Mouse (Mus musculus): ENCODE measurements around the gene Mst1r. TPM values are rescaled to one million over a fixed set of nuclear protein-coding genes. Genes with fewer than 3 reads are reported as not detected.

Mst1r gene
- total and polyA plus RNA-seq, 3 experiments, result 133 to 149 TPM; not detected in 1

- no peaks in the 10 kb centered on the region for H3K27me3 ChIP-seq (ENCODE audit: control insufficient read depth in 1 of 2, insufficient read depth in 2 of 2, low read length in 2 of 2)
Measured at GRCm38 (mm10) chr9:107919441-107919840, 12.8 kb downstream of the Mst1r start.

GRCm38 (mm10) chr9:107923021-107923420 lies 16.3 kb downstream of the Mst1r start:
- peak; percentile 64 for DNase-seq (ENCODE audit: low read depth, low spot score)

More at GRCm38 (mm10) chr9:107919441-107919840, 12.8 kb downstream of the Mst1r start:
- H3K9ac ChIP-seq (ENCODE audit: control insufficient read depth, low read depth, low read length, poor library complexity, severe bottlenecking), result no peak overlapping the region
- peaks cover 6 to 8% of the 10 kb centered on the region in 2 experiments; a peak in 3 of 4 replicates for H3K36me3 ChIP-seq (ENCODE audit: control insufficient read depth in 1 of 2, insufficient read depth in 2 of 2, low read length in 2 of 2)
- no peak for DNase-seq (ENCODE audit: low read depth, low spot score)
- peaks cover 2 to 15% of the 10 kb centered on the region in 2 experiments; a peak in 3 of 4 replicates for H3K4me1 ChIP-seq (ENCODE audit: control insufficient read depth in 1 of 2, insufficient read depth in 2 of 2, low read length in 2 of 2)
- TF ChIP-seq ZKSCAN1 (IDR thresholded peaks at IDR 0.05; ENCODE audit: low read depth, low read length), result no peak
- TF ChIP-seq CHD2 (IDR thresholded peaks at IDR 0.05; ENCODE audit: low read length), result no peak
- TF ChIP-seq ZC3H11A (IDR thresholded peaks at IDR 0.05; ENCODE audit: low read depth, low read length), result no peak
- no peak for TF ChIP-seq TBP (IDR thresholded peaks at IDR 0.05; ENCODE audit: low read depth, low read length)
- TF ChIP-seq POLR2A (IDR thresholded peaks at IDR 0.05; ENCODE audit: control insufficient read depth in 1 of 2, insufficient read depth in 1 of 2, low read depth in 1 of 2, low read length in 2 of 2, poor library complexity in 1 of 2), result 0 out of 4 replicates have a peak, but pooled peaks of 1 of the 2 experiments have one; percentile 10
- TF ChIP-seq MAZ (IDR thresholded peaks at IDR 0.05; ENCODE audit: low read depth, low read length), result no peak
- no peak for TF ChIP-seq POLR2AphosphoS5 (IDR thresholded peaks at IDR 0.05; ENCODE audit: borderline replicate concordance, low read depth, low read length)
- H3K4me3 ChIP-seq (ENCODE audit: control insufficient read depth in 1 of 2, insufficient read depth in 1 of 2, low read depth in 2 of 2, low read length in 2 of 2), result no peak overlapping the region
- peaks cover 14% of the 10 kb centered on the region for H3K79me2 ChIP-seq (ENCODE audit: control insufficient read depth, insufficient read depth, low read length, poor library complexity)
- H3K9me3 ChIP-seq (replicated peaks; ENCODE audit: insufficient read depth, low read length), result no peaks in the 10 kb centered on the region
- no peak overlapping the region for H3K27ac ChIP-seq (ENCODE audit: control insufficient read depth, low read depth, low read length)

GRCm38 (mm10) chr9:107923956-107924355 lies 17.3 kb downstream of the Mst1r start:
- no peaks in the 10 kb centered on the region for H3K27me3 ChIP-seq (ENCODE audit: control insufficient read depth in 1 of 2, insufficient read depth in 2 of 2, low read length in 2 of 2)
- TF ChIP-seq POLR2AphosphoS5 (IDR thresholded peaks at IDR 0.05; ENCODE audit: borderline replicate concordance, low read depth, low read length) (no peak), ZC3H11A (IDR thresholded peaks at IDR 0.05; ENCODE audit: low read depth, low read length) (no peak), CTCF (IDR thresholded peaks at IDR 0.05 in 2 of 3, conservative IDR thresholded peaks at IDR 0.05 in 1 of 3; ENCODE audit: control insufficient read depth in 1 of 3, insufficient read depth in 1 of 3, low read depth in 2 of 3, low read length in 3 of 3, poor library complexity in 1 of 3, severe bottlenecking in 1 of 3) (no peak)
- H3K9me3 ChIP-seq (replicated peaks; ENCODE audit: insufficient read depth, low read length), result no peaks in the 10 kb centered on the region
- no peak for DNase-seq (ENCODE audit: low read depth, low spot score)
- H3K79me2 ChIP-seq (ENCODE audit: control insufficient read depth, insufficient read depth, low read length, poor library complexity), result no peaks in the 10 kb centered on the region
- peaks cover 2 to 18% of the 10 kb centered on the region in 2 experiments for H3K4me1 ChIP-seq (ENCODE audit: control insufficient read depth in 1 of 2, insufficient read depth in 2 of 2, low read length in 2 of 2)
- H3K36me3 ChIP-seq (ENCODE audit: control insufficient read depth in 1 of 2, insufficient read depth in 2 of 2, low read length in 2 of 2), result peaks cover 4% of the 10 kb centered on the region in 2 experiments; a peak in 3 of 4 replicates
- H3K9ac ChIP-seq (ENCODE audit: control insufficient read depth, low read depth, low read length, poor library complexity, severe bottlenecking), result no peak overlapping the region
- H3K4me3 ChIP-seq (ENCODE audit: control insufficient read depth in 1 of 2, insufficient read depth in 1 of 2, low read depth in 2 of 2, low read length in 2 of 2), result no peak overlapping the region
- no peak overlapping the region for H3K27ac ChIP-seq (ENCODE audit: control insufficient read depth, low read depth, low read length)

More at GRCm38 (mm10) chr9:107923021-107923420, 16.3 kb downstream of the Mst1r start:
- no peak overlapping the region for H3K27ac ChIP-seq (ENCODE audit: control insufficient read depth, low read depth, low read length)
- H3K9ac ChIP-seq (ENCODE audit: control insufficient read depth, low read depth, low read length, poor library complexity, severe bottlenecking), result no peak overlapping the region
- H3K4me1 ChIP-seq (ENCODE audit: control insufficient read depth in 1 of 2, insufficient read depth in 2 of 2, low read length in 2 of 2), result peaks cover 2 to 15% of the 10 kb centered on the region in 2 experiments
- TF ChIP-seq RAD21 (IDR thresholded peaks at IDR 0.05; ENCODE audit: low read depth, low read length) (peak; percentile 23), ZC3H11A (IDR thresholded peaks at IDR 0.05; ENCODE audit: low read depth, low read length) (peak; percentile 24; the same call in 1 of the 2 replicates), MAZ (IDR thresholded peaks at IDR 0.05; ENCODE audit: low read depth, low read length) (no peak), CTCF (IDR thresholded peaks at IDR 0.05 in 2 of 3, conservative IDR thresholded peaks at IDR 0.05 in 1 of 3; ENCODE audit: control insufficient read depth in 1 of 3, insufficient read depth in 1 of 3, low read depth in 2 of 3, low read length in 3 of 3, poor library complexity in 1 of 3, severe bottlenecking in 1 of 3) (peak; percentile 68 to 79 (median 69)), SMC3 (IDR thresholded peaks at IDR 0.05; ENCODE audit: low read depth, low read length) (peak; percentile 69), ETS1 (IDR thresholded peaks at IDR 0.05; ENCODE audit: low read depth, low read length) (no peak)
- H3K27me3 ChIP-seq (ENCODE audit: control insufficient read depth in 1 of 2, insufficient read depth in 2 of 2, low read length in 2 of 2), result no peaks in the 10 kb centered on the region
- no peaks in the 10 kb centered on the region for H3K9me3 ChIP-seq (replicated peaks; ENCODE audit: insufficient read depth, low read length)
- H3K4me3 ChIP-seq (ENCODE audit: control insufficient read depth in 1 of 2, insufficient read depth in 1 of 2, low read depth in 2 of 2, low read length in 2 of 2), result no peak overlapping the region
- H3K79me2 ChIP-seq (ENCODE audit: control insufficient read depth, insufficient read depth, low read length, poor library complexity), result no peaks in the 10 kb centered on the region
- H3K36me3 ChIP-seq (ENCODE audit: control insufficient read depth in 1 of 2, insufficient read depth in 2 of 2, low read length in 2 of 2), result peaks cover 4 to 6% of the 10 kb centered on the region in 2 experiments; a peak in 3 of 4 replicates

All from MEL (cell line).